Mouse (Mus musculus): Measurements from ENCODE around the gene Bcar3.

- no peak for TF ChIP-seq CTCF (conservative IDR thresholded peaks at IDR 0.05 in 1 of 2, IDR thresholded peaks at IDR 0.05 in 1 of 2; ENCODE audit: low read depth in 2 of 2, low read length in 2 of 2)
- no peak for TF ChIP-seq EP300 (IDR thresholded peaks at IDR 0.05; ENCODE audit: low read length)
- TF ChIP-seq USF2 (conservative IDR thresholded peaks at IDR 0.05; ENCODE audit: low read depth, low read length) = no peak
- no peak for TF ChIP-seq RCOR1 (conservative IDR thresholded peaks at IDR 0.05; ENCODE audit: low read depth, low read length)
- TF ChIP-seq POLR2AphosphoS2 (IDR thresholded peaks at IDR 0.05; ENCODE audit: low read depth, low read length) = no peak
- TF ChIP-seq HCFC1 (IDR thresholded peaks at IDR 0.05; ENCODE audit: low read depth, low read length) = no peak
- no peak for TF ChIP-seq ZC3H11A (IDR thresholded peaks at IDR 0.05; ENCODE audit: low read depth, low read length)
- TF ChIP-seq MAX (IDR thresholded peaks at IDR 0.05; ENCODE audit: low read length) = no peak
- no peak for TF ChIP-seq POLR2A (IDR thresholded peaks at IDR 0.05; ENCODE audit: low read depth, low read length)
- no peak for TF ChIP-seq MXI1 (IDR thresholded peaks at IDR 0.05; ENCODE audit: low read depth, low read length)
- TF ChIP-seq MAZ (IDR thresholded peaks at IDR 0.05; ENCODE audit: low read depth, low read length) = no peak
- TF ChIP-seq ZMIZ1 (IDR thresholded peaks at IDR 0.05; ENCODE audit: low read depth, low read length) = no peak
- no peak for TF ChIP-seq PAX5 (IDR thresholded peaks at IDR 0.05; ENCODE audit: low read length)
Measured at GRCm38 (mm10) chr3:122346600-122346999, 52.7 kb downstream of the Bcar3 start.
